Mouse (Mus musculus): ENCODE data around the gene Gm13272. TPM values are rescaled to one million over a fixed set of nuclear protein-coding genes. Genes with fewer than 3 reads are reported as not detected.
"Not testable (repeated sequence)": the region's sequence is repeated elsewhere in the genome, so short reads cannot be mapped to it uniquely, and the experiment has no call there.

The Gm13272 gene
- polyA plus RNA-seq, 1 experiment from 2014 or later: 0.31 TPM

DNA sequence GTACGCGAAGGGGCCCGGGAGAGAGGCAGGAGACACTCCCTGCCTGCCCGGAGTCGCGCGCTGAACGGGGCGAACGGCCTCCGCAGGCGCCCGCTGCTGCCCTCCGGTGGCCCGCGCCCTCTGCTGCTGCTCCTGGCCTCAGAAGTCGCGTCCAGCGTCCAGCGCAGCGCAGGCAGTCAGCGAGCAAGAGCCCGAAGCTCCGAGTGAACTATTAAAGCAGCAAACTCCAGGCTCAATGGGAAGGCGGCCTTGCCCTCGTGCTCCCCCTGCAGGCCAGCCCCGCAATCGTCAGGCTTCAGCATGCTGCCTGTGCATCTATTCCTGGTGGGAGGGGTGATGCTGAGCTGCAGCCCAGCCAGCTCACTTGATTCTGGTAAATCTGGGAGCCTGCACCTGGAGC, 11.6 kb downstream of the Gm13272 start, which contains the start of gene Gm13278:
Gene Gm13278, plus strand, starts transcription at position 301 of the 400 bp plus-strand sequence.
- no CpG with 5 or more reads among the region's 28 CpGs for WGBS
- not testable (repeated sequence) for H3K9me3 ChIP-seq

DNA sequence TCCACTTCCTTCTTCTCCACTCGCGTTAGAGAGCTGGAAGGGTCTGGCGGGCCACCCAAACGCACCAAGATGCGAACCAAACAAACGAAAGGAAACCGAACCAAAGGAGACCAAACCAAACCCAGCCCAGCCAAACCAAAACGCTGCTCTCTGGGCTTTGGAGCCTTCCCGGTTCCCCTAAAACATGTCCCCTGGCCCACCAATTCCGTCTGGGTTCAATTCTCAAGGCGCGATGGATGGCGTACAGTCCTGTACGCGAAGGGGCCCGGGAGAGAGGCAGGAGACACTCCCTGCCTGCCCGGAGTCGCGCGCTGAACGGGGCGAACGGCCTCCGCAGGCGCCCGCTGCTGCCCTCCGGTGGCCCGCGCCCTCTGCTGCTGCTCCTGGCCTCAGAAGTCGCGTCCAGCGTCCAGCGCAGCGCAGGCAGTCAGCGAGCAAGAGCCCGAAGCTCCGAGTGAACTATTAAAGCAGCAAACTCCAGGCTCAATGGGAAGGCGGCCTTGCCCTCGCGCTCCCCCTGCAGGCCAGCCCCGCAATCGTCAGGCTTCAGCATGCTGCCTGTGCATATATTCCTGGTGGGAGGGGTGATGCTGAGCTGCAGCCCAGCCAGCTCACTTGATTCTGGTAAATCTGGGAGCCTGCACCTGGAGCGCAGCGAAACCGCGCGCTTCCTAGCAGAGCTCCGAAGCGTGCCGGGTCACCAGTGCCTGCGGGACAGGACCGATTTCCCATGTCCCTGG, 14.5 kb downstream of the Gm13272 start, which contains the start of gene Gm13275:
Gene Gm13275, plus strand, starts transcription at position 552 of the 740 bp plus-strand sequence.
- H3K9me3 ChIP-seq; H3K27ac ChIP-seq (replicated peaks); H3K4me3 ChIP-seq; H3K4me2 ChIP-seq (replicated peaks); H3K9ac ChIP-seq (replicated peaks); H3K27me3 ChIP-seq; H3K36me3 ChIP-seq; H3K4me1 ChIP-seq; ATAC-seq (ENCODE audit: low FRiP score, low read depth): not testable (repeated sequence)
- WGBS: under 1% methylated on average over 14 of the region's 52 CpGs

More for the DNA sequence above, 11.6 kb downstream of the Gm13272 start, which contains the start of gene Gm13278:
- H3K27ac ChIP-seq (replicated peaks); H3K36me3 ChIP-seq; H3K9ac ChIP-seq (replicated peaks); ATAC-seq (ENCODE audit: low FRiP score, low read depth); H3K27me3 ChIP-seq; H3K4me1 ChIP-seq; H3K4me2 ChIP-seq (replicated peaks); H3K4me3 ChIP-seq: not testable (repeated sequence)

DNA sequence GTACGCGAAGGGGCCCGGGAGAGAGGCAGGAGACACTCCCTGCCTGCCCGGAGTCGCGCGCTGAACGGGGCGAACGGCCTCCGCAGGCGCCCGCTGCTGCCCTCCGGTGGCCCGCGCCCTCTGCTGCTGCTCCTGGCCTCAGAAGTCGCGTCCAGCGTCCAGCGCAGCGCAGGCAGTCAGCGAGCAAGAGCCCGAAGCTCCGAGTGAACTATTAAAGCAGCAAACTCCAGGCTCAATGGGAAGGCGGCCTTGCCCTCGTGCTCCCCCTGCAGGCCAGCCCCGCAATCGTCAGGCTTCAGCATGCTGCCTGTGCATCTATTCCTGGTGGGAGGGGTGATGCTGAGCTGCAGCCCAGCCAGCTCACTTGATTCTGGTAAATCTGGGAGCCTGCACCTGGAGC, 17.4 kb downstream of the Gm13272 start, which contains the start of gene Gm13279:
Gene Gm13279, plus strand, starts transcription at position 301 of the 400 bp plus-strand sequence.
- not testable (repeated sequence) for H3K27me3 ChIP-seq; ATAC-seq (ENCODE audit: low FRiP score, low read depth); H3K4me3 ChIP-seq; H3K4me2 ChIP-seq (replicated peaks); H3K27ac ChIP-seq (replicated peaks); H3K9me3 ChIP-seq; H3K9ac ChIP-seq (replicated peaks); H3K4me1 ChIP-seq; H3K36me3 ChIP-seq
- no CpG with 5 or more reads among the region's 28 CpGs for WGBS

GRCm38 (mm10) chr4:88799365-88799764, 19.7 kb downstream of the Gm13272 start, which contains the start of gene Gm13285:
TSS of gene Gm13285 (plus strand) at chr4:88799665.
- not testable (repeated sequence) for H3K4me1 ChIP-seq; H3K9ac ChIP-seq (replicated peaks); H3K9me3 ChIP-seq; H3K36me3 ChIP-seq; H3K4me2 ChIP-seq (replicated peaks); H3K27ac ChIP-seq (replicated peaks); H3K27me3 ChIP-seq; H3K4me3 ChIP-seq; ATAC-seq (ENCODE audit: low FRiP score, low read depth)
- 28% methylated on average over 6 of the region's 7 CpGs for WGBS

DNA sequence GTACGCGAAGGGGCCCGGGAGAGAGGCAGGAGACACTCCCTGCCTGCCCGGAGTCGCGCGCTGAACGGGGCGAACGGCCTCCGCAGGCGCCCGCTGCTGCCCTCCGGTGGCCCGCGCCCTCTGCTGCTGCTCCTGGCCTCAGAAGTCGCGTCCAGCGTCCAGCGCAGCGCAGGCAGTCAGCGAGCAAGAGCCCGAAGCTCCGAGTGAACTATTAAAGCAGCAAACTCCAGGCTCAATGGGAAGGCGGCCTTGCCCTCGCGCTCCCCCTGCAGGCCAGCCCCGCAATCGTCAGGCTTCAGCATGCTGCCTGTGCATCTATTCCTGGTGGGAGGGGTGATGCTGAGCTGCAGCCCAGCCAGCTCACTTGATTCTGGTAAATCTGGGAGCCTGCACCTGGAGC, 23.3 kb downstream of the Gm13272 start, which contains the start of gene Gm13287:
Gene Gm13287, plus strand, starts transcription at position 301 of the 400 bp plus-strand sequence.
- not testable (repeated sequence) for H3K4me1 ChIP-seq; H3K27ac ChIP-seq (replicated peaks); ATAC-seq (ENCODE audit: low FRiP score, low read depth); H3K9ac ChIP-seq (replicated peaks); H3K9me3 ChIP-seq; H3K27me3 ChIP-seq; H3K4me3 ChIP-seq; H3K4me2 ChIP-seq (replicated peaks); H3K36me3 ChIP-seq
- WGBS: no CpG with 5 or more reads among the region's 29 CpGs

- not testable (repeated sequence) for H3K9ac ChIP-seq (replicated peaks); H3K4me1 ChIP-seq; H3K27ac ChIP-seq (replicated peaks); H3K9me3 ChIP-seq; ATAC-seq (ENCODE audit: low FRiP score, low read depth); H3K36me3 ChIP-seq; H3K27me3 ChIP-seq
- peak within 1 kb of the TSS; percentile 24; the same call in 1 of the 2 replicates for H3K4me3 ChIP-seq
- peak within 1 kb of the TSS; percentile 38 for H3K4me2 ChIP-seq (replicated peaks)
- WGBS: no CpG with 5 or more reads among the region's 8 CpGs
These were observed 25.6 kb downstream of the Gm13272 start, which contains the start of gene Gm13288 for GRCm38 (mm10) chr4:88805231-88805630. TSS of gene Gm13288 (plus strand) at chr4:88805531.

DNA sequence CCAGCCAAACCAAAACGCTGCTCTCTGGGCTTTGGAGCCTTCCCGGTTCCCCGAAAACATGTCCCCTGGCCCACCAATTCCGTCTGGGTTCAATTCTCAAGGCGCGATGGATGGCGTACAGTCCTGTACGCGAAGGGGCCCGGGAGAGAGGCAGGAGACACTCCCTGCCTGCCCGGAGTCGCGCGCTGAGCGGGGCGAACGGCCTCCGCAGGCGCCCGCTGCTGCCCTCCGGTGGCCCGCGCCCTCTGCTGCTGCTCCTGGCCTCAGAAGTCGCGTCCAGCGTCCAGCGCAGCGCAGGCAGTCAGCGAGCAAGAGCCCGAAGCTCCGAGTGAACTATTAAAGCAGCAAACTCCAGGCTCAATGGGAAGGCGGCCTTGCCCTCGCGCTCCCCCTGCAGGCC, 26.1 kb downstream of the Gm13272 start:
- peak overlapping the region; percentile 38 for H3K4me2 ChIP-seq (replicated peaks)
- H3K9me3 ChIP-seq; H3K4me1 ChIP-seq; H3K9ac ChIP-seq (replicated peaks); ATAC-seq (ENCODE audit: low FRiP score, low read depth); H3K27ac ChIP-seq (replicated peaks); H3K36me3 ChIP-seq: not testable (repeated sequence)
- H3K4me3 ChIP-seq: peak overlapping the region; percentile 24; the same call in 1 of the 2 replicates
- H3K27me3 ChIP-seq: peaks cover 10% of the 10 kb centered on the region
- WGBS: 1% methylated on average over 13 of the region's 34 CpGs

GRCm38 (mm10) chr4:88815928-88816327, 36.3 kb downstream of the Gm13272 start, which contains the start of gene Ifna7:
TSS of gene Ifna7 (plus strand) at chr4:88816228.
- Histone ChIP-seq H3K27ac (replicated peaks) (no peak within 1 kb of the TSS), H3K36me3 (no peaks in the 10 kb centered on the region), H3K9me3 (no peaks in the 10 kb centered on the region), H3K9ac (replicated peaks) (no peak within 1 kb of the TSS), H3K4me2 (replicated peaks) (no peak within 1 kb of the TSS), H3K27me3 (peaks cover 1% of the 10 kb centered on the region; the same call in 1 of the 2 replicates), H3K4me3 (no peak within 1 kb of the TSS), H3K4me1 (no peaks in the 10 kb centered on the region)
- ATAC-seq (ENCODE audit: low FRiP score, low read depth): no peak
- WGBS: 62% methylated on average over 3 of the region's 3 CpGs

DNA sequence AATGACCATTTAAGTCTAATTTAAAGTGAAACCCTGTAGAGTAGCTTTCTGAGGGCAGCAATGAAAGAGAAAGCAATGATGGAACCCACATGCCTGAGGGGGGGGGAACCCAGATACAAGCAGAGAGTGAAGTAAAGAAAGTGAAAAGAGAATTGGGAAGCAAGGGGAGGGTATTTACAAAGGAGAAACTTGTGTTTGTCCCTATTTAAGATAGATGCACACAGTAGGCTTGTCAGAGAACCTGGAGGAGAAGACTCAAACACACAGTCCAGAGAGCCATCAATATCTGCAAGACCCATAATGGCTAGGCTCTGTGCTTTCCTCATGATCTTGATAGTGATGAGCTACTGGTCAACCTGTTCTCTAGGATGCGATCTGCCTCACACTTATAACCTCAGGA, 40.0 kb downstream of the Gm13272 start, which contains the start of gene Ifna11:
Gene Ifna11, plus strand, starts transcription at position 301 of the 400 bp plus-strand sequence.
- H3K9me3 ChIP-seq: no peaks in the 10 kb centered on the region
- H3K27ac ChIP-seq (replicated peaks): no peak within 1 kb of the TSS
- H3K9ac ChIP-seq (replicated peaks): no peak within 1 kb of the TSS
- no peaks in the 10 kb centered on the region for H3K4me1 ChIP-seq
- no peak within 1 kb of the TSS for H3K4me3 ChIP-seq
- no peaks in the 10 kb centered on the region for H3K36me3 ChIP-seq
- no peak within 1 kb of the TSS for H3K4me2 ChIP-seq (replicated peaks)
- 100% methylated on average over 1 of the region's 1 CpGs for WGBS
- ATAC-seq (ENCODE audit: low FRiP score, low read depth): no peak
- no peaks in the 10 kb centered on the region for H3K27me3 ChIP-seq

DNA sequence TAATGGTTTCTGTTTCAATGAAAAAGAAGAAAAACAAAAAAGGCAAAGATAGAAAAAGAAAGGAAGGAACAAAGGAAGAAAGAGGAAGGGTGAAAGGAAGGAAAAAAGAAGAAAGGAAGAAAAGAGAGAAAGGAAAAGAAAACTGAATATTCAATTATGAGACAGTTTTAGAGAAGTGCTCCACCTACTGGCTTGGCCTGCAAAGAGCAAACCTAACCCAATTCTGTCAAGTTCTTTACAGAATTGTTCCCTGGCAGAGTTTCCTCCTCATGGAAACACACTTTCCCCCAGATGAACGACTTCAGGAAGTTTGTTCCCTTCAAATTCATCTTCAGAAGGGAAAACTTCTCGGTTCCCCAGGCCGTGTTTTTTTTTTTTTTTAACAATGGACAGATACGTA, 43.3 kb downstream of the Gm13272 start:
- Histone ChIP-seq H3K4me2 (replicated peaks) (no peak overlapping the region), H3K27ac (replicated peaks) (no peak overlapping the region), H3K9me3 (no peaks in the 10 kb centered on the region), H3K4me1 (no peaks in the 10 kb centered on the region), H3K4me3 (no peak overlapping the region), H3K36me3 (no peaks in the 10 kb centered on the region), H3K9ac (replicated peaks) (no peak overlapping the region), H3K27me3 (no peaks in the 10 kb centered on the region)
- WGBS: 23% methylated on average over 4 of the region's 4 CpGs
- no peak for ATAC-seq (ENCODE audit: low FRiP score, low read depth)

GRCm38 (mm10) chr4:88827116-88827515, 47.5 kb downstream of the Gm13272 start, which contains the start of gene Ifna6:
TSS of gene Ifna6 (plus strand) at chr4:88827416.
- not testable (repeated sequence) for H3K4me2 ChIP-seq (replicated peaks); H3K9ac ChIP-seq (replicated peaks); H3K9me3 ChIP-seq; H3K27me3 ChIP-seq; H3K27ac ChIP-seq (replicated peaks); ATAC-seq (ENCODE audit: low FRiP score, low read depth); H3K4me3 ChIP-seq; H3K36me3 ChIP-seq; H3K4me1 ChIP-seq

Data from midbrain, embryonic 12.5 days (tissue).